Mouse (Mus musculus): ENCODE data around the gene Inpp4b. TPM values are rescaled to one million over a fixed set of nuclear protein-coding genes. Genes with fewer than 3 reads are reported as not detected.

Inpp4b gene
- polyA plus RNA-seq, 1 experiment from 2014 or later: 20.7 TPM

GRCm38 (mm10) chr8:81452082-81452481, 109.7 kb downstream of the Inpp4b start:
- no peak overlapping the region for H3K4me2 ChIP-seq (replicated peaks; ENCODE audit: low read depth, low read length)
- H3K27ac ChIP-seq (ENCODE audit: low read length): no peak overlapping the region
- WGBS: 34% methylated on average over 6 of the region's 6 CpGs
- DNase-seq (ENCODE audit: low spot score) (no peak), ATAC-seq (no peak)
- H3K9ac ChIP-seq (replicated peaks; ENCODE audit: low read depth): no peak overlapping the region
- H3K36me3 ChIP-seq (ENCODE audit: insufficient read depth, low read length): no peaks in the 10 kb centered on the region
- no peak overlapping the region for H3K4me3 ChIP-seq (ENCODE audit: low read depth, low read length)
- 0 out of 2 replicates have a peak, but pooled peaks cover 3% of the 10 kb centered on the region for H3K27me3 ChIP-seq (replicated peaks; ENCODE audit: insufficient read depth, low read length)
- TF ChIP-seq EP300 (IDR thresholded peaks at IDR 0.05): no peak
- no peak for TF ChIP-seq CTCF (IDR thresholded peaks at IDR 0.05)
- no peaks in the 10 kb centered on the region for H3K4me1 ChIP-seq (ENCODE audit: insufficient read depth, low read depth, low read length)
- no peaks in the 10 kb centered on the region for H3K9me3 ChIP-seq (ENCODE audit: low read length)

GRCm38 (mm10) chr8:81454830-81455229, 112.5 kb downstream of the Inpp4b start:
- Histone ChIP-seq H3K4me1 (ENCODE audit: insufficient read depth, low read depth, low read length) (no peaks in the 10 kb centered on the region), H3K27me3 (replicated peaks; ENCODE audit: insufficient read depth, low read length) (0 out of 2 replicates have a peak, but pooled peaks cover 3% of the 10 kb centered on the region), H3K36me3 (ENCODE audit: insufficient read depth, low read length) (no peaks in the 10 kb centered on the region), H3K9ac (replicated peaks; ENCODE audit: low read depth) (no peak overlapping the region), H3K27ac (ENCODE audit: low read length) (no peak overlapping the region), H3K9me3 (ENCODE audit: low read length) (no peaks in the 10 kb centered on the region), H3K4me3 (ENCODE audit: low read depth, low read length) (no peak overlapping the region), H3K4me2 (replicated peaks; ENCODE audit: low read depth, low read length) (no peak overlapping the region)
- DNase-seq (ENCODE audit: low spot score): no peak
- WGBS: 51% methylated on average over 2 of the region's 2 CpGs
- no peak for ATAC-seq
- TF ChIP-seq CTCF (IDR thresholded peaks at IDR 0.05) (no peak), EP300 (IDR thresholded peaks at IDR 0.05) (no peak)

GRCm38 (mm10) chr8:81463762-81464161, 121.4 kb downstream of the Inpp4b start:
- DNase-seq (ENCODE audit: low spot score) (no peak), ATAC-seq (no peak)
- Histone ChIP-seq H3K9me3 (ENCODE audit: low read length) (no peaks in the 10 kb centered on the region), H3K4me2 (replicated peaks; ENCODE audit: low read depth, low read length) (no peak overlapping the region), H3K27ac (ENCODE audit: low read length) (no peak overlapping the region), H3K4me3 (ENCODE audit: low read depth, low read length) (no peak overlapping the region), H3K9ac (replicated peaks; ENCODE audit: low read depth) (no peak overlapping the region), H3K36me3 (ENCODE audit: insufficient read depth, low read length) (no peaks in the 10 kb centered on the region), H3K4me1 (ENCODE audit: insufficient read depth, low read depth, low read length) (no peaks in the 10 kb centered on the region), H3K27me3 (replicated peaks; ENCODE audit: insufficient read depth, low read length) (no peaks in the 10 kb centered on the region)
- TF ChIP-seq EP300 (IDR thresholded peaks at IDR 0.05) (no peak), CTCF (IDR thresholded peaks at IDR 0.05) (no peak)
- WGBS: 84% methylated on average over 3 of the region's 3 CpGs

- WGBS: 62% methylated on average over 2 of the region's 2 CpGs
- no peak for ATAC-seq
- DNase-seq (ENCODE audit: low spot score): no peak
- Histone ChIP-seq H3K9me3 (ENCODE audit: low read length) (no peaks in the 10 kb centered on the region), H3K4me1 (ENCODE audit: insufficient read depth, low read depth, low read length) (no peaks in the 10 kb centered on the region), H3K4me3 (ENCODE audit: low read depth, low read length) (no peak overlapping the region), H3K9ac (replicated peaks; ENCODE audit: low read depth) (no peak overlapping the region), H3K36me3 (ENCODE audit: insufficient read depth, low read length) (no peaks in the 10 kb centered on the region), H3K27ac (ENCODE audit: low read length) (no peak overlapping the region), H3K27me3 (replicated peaks; ENCODE audit: insufficient read depth, low read length) (no peaks in the 10 kb centered on the region), H3K4me2 (replicated peaks; ENCODE audit: low read depth, low read length) (no peak overlapping the region)
- TF ChIP-seq EP300 (IDR thresholded peaks at IDR 0.05) (no peak), CTCF (IDR thresholded peaks at IDR 0.05) (no peak)
Measured at GRCm38 (mm10) chr8:81466776-81467175, 124.4 kb downstream of the Inpp4b start.

GRCm38 (mm10) chr8:81478674-81479073, 136.3 kb downstream of the Inpp4b start:
- H3K9ac ChIP-seq (replicated peaks; ENCODE audit: low read depth): no peak overlapping the region
- H3K27ac ChIP-seq (ENCODE audit: low read length): no peak overlapping the region
- no peak overlapping the region for H3K4me3 ChIP-seq (ENCODE audit: low read depth, low read length)
- DNase-seq (ENCODE audit: low spot score) (peak; percentile 56), ATAC-seq (no peak)
- no peaks in the 10 kb centered on the region for H3K4me1 ChIP-seq (ENCODE audit: insufficient read depth, low read depth, low read length)
- H3K36me3 ChIP-seq (ENCODE audit: insufficient read depth, low read length): no peaks in the 10 kb centered on the region
- no peak for TF ChIP-seq EP300 (IDR thresholded peaks at IDR 0.05)
- peak; percentile 80 for TF ChIP-seq CTCF (IDR thresholded peaks at IDR 0.05)
- H3K27me3 ChIP-seq (replicated peaks; ENCODE audit: insufficient read depth, low read length): no peaks in the 10 kb centered on the region
- WGBS: 24% methylated on average over 3 of the region's 3 CpGs
- no peak overlapping the region for H3K4me2 ChIP-seq (replicated peaks; ENCODE audit: low read depth, low read length)
- H3K9me3 ChIP-seq (ENCODE audit: low read length): no peaks in the 10 kb centered on the region

GRCm38 (mm10) chr8:81483834-81484233, 141.5 kb downstream of the Inpp4b start:
- Histone ChIP-seq H3K36me3 (ENCODE audit: insufficient read depth, low read length) (no peaks in the 10 kb centered on the region), H3K9ac (replicated peaks; ENCODE audit: low read depth) (no peak overlapping the region), H3K27me3 (replicated peaks; ENCODE audit: insufficient read depth, low read length) (no peaks in the 10 kb centered on the region), H3K4me1 (ENCODE audit: insufficient read depth, low read depth, low read length) (no peaks in the 10 kb centered on the region), H3K27ac (ENCODE audit: low read length) (no peak overlapping the region), H3K4me3 (ENCODE audit: low read depth, low read length) (no peak overlapping the region), H3K4me2 (replicated peaks; ENCODE audit: low read depth, low read length) (no peak overlapping the region), H3K9me3 (ENCODE audit: low read length) (no peaks in the 10 kb centered on the region)
- DNase-seq (ENCODE audit: low spot score) (no peak), ATAC-seq (no peak)
- 73% methylated on average over 1 of the region's 1 CpGs for WGBS
- no peak for TF ChIP-seq CTCF (IDR thresholded peaks at IDR 0.05)
- no peak for TF ChIP-seq EP300 (IDR thresholded peaks at IDR 0.05)

GRCm38 (mm10) chr8:81485626-81486025, 143.3 kb downstream of the Inpp4b start:
- Histone ChIP-seq H3K9me3 (ENCODE audit: low read length) (no peaks in the 10 kb centered on the region), H3K27me3 (replicated peaks; ENCODE audit: insufficient read depth, low read length) (no peaks in the 10 kb centered on the region), H3K27ac (ENCODE audit: low read length) (no peak overlapping the region), H3K9ac (replicated peaks; ENCODE audit: low read depth) (no peak overlapping the region), H3K4me2 (replicated peaks; ENCODE audit: low read depth, low read length) (no peak overlapping the region), H3K4me1 (ENCODE audit: insufficient read depth, low read depth, low read length) (no peaks in the 10 kb centered on the region), H3K36me3 (ENCODE audit: insufficient read depth, low read length) (no peaks in the 10 kb centered on the region), H3K4me3 (ENCODE audit: low read depth, low read length) (no peak overlapping the region)
- TF ChIP-seq CTCF (IDR thresholded peaks at IDR 0.05): no peak
- no peak for TF ChIP-seq EP300 (IDR thresholded peaks at IDR 0.05)
- 51% methylated on average over 1 of the region's 1 CpGs for WGBS
- DNase-seq (ENCODE audit: low spot score): no peak
- ATAC-seq: no peak

Data from lung, postnatal 0 days (tissue).